Mouse (Mus musculus): ENCODE results near the gene Tut1. TPM values are rescaled to one million over a fixed set of nuclear protein-coding genes. Genes with fewer than 3 reads are reported as not detected.
"Not testable (repeated sequence)": the region's sequence is repeated elsewhere in the genome, so short reads cannot be mapped to it uniquely, and the experiment has no call there.

Gene Tut1
- polyA plus RNA-seq, 1 experiment from 2014 or later: 19.8 TPM

DNA sequence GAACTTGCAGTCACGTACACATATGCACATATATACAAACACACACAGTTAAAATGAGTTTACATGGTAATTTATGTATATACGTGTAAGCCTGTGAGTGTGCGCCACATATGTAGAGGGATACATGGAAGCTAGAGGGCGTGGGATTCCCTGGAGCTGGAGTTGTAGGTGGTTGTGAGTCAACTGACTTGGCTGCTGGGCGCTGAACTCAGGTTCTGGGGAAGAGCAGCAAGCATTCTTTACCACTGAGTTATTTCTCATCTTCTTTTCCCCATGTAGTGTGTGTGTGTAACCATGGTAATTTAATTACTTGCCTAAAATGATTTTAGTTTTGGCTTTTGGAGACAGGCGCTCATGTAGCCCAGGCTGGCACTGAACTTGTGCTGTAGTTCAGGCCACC lies 43.0 kb downstream of the Tut1 start:
- no peak overlapping the region for H3K9ac ChIP-seq (ENCODE audit: low read depth, low read length)
- H3K36me3 ChIP-seq (ENCODE audit: control insufficient read depth, insufficient read depth, low read length): peaks cover under 1% of the 10 kb centered on the region; the same call in 1 of the 2 replicates
- 87% methylated on average over 6 of the region's 6 CpGs for WGBS (ENCODE audit: insufficient replicate concordance)
- H3K9me3 ChIP-seq (replicated peaks; ENCODE audit: control insufficient read depth, low read length): no peaks in the 10 kb centered on the region
- H3K27ac ChIP-seq (ENCODE audit: low read depth, low read length): no peak overlapping the region
- no peak overlapping the region for H3K4me2 ChIP-seq
- peaks cover 32% of the 10 kb centered on the region for H3K4me1 ChIP-seq (ENCODE audit: control insufficient read depth, insufficient read depth, low read length)
- H3K27me3 ChIP-seq (ENCODE audit: control insufficient read depth, insufficient read depth, low read length): no peaks in the 10 kb centered on the region
- no peak for ATAC-seq (replicated peaks; ENCODE audit: insufficient number of reproducible peaks, low FRiP score, low TSS enrichment)
- H3K4me3 ChIP-seq (ENCODE audit: low read depth, low read length): no peak overlapping the region

DNA sequence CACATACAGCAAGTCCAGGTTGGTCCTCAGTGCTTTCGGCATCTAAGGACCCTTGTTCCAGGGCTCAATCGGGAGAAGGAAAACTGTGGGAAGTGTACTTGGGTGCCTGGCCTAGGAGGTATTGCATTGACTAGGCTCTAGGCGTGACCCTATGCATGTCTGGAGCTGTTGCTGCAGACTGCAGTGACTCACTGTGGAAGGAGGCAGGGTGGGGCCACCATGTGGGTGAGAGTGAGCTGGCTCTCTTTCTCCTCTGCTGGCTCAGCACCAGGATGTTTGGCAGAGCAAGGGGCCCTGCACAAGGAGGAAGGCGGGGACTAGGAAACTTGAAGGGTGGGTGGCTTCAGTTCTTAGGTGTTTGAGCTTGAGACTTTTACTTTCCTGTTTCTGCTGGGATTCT lies 43.9 kb downstream of the Tut1 start:
- peak overlapping the region; percentile 18; the same call in 1 of the 2 replicates for H3K4me2 ChIP-seq
- peaks cover 10% of the 10 kb centered on the region for H3K36me3 ChIP-seq (ENCODE audit: control insufficient read depth, insufficient read depth, low read length)
- no peaks in the 10 kb centered on the region for H3K9me3 ChIP-seq (replicated peaks; ENCODE audit: control insufficient read depth, low read length)
- WGBS (ENCODE audit: insufficient replicate concordance): 43% methylated on average over 4 of the region's 4 CpGs
- H3K9ac ChIP-seq (ENCODE audit: low read depth, low read length): 0 out of 2 replicates have a peak overlapping the region, but pooled peaks have one; percentile 12
- peaks cover 23% of the 10 kb centered on the region for H3K4me1 ChIP-seq (ENCODE audit: control insufficient read depth, insufficient read depth, low read length)
- peak; percentile 67 for ATAC-seq (replicated peaks; ENCODE audit: insufficient number of reproducible peaks, low FRiP score, low TSS enrichment)
- peak overlapping the region; percentile 60 for H3K27ac ChIP-seq (ENCODE audit: low read depth, low read length)
- no peaks in the 10 kb centered on the region for H3K27me3 ChIP-seq (ENCODE audit: control insufficient read depth, insufficient read depth, low read length)
- no peak overlapping the region for H3K4me3 ChIP-seq (ENCODE audit: low read depth, low read length)

DNA sequence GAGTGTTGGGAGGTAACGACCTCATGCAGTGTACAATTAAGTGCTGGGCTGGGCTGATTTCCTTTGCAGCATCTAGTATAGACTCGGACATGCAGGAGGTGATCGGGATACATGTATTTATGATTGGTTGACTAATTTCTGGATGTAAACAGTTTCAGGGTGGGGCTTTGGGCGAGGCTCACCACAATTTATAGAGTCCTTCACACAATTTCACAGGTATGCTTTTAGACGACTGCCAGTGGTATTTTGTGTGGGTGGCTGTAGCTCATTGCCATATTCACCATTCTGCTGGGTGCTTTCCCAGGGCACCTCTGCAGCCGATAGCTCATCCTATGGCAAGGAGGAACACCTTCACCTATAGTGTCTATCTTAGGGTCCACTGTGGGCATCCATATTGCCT lies 44.9 kb downstream of the Tut1 start:
- ATAC-seq (replicated peaks; ENCODE audit: insufficient number of reproducible peaks, low FRiP score, low TSS enrichment): no peak
- H3K4me3 ChIP-seq (ENCODE audit: low read depth, low read length): no peak overlapping the region
- H3K9ac ChIP-seq (ENCODE audit: low read depth, low read length): no peak overlapping the region
- H3K36me3 ChIP-seq (ENCODE audit: control insufficient read depth, insufficient read depth, low read length): peaks cover 18% of the 10 kb centered on the region
- no peak overlapping the region for H3K27ac ChIP-seq (ENCODE audit: low read depth, low read length)
- WGBS (ENCODE audit: insufficient replicate concordance): 88% methylated on average over 6 of the region's 6 CpGs
- no peaks in the 10 kb centered on the region for H3K9me3 ChIP-seq (replicated peaks; ENCODE audit: control insufficient read depth, low read length)
- H3K27me3 ChIP-seq (ENCODE audit: control insufficient read depth, insufficient read depth, low read length): no peaks in the 10 kb centered on the region
- H3K4me2 ChIP-seq: no peak overlapping the region
- H3K4me1 ChIP-seq (ENCODE audit: control insufficient read depth, insufficient read depth, low read length): peaks cover 15% of the 10 kb centered on the region

DNA sequence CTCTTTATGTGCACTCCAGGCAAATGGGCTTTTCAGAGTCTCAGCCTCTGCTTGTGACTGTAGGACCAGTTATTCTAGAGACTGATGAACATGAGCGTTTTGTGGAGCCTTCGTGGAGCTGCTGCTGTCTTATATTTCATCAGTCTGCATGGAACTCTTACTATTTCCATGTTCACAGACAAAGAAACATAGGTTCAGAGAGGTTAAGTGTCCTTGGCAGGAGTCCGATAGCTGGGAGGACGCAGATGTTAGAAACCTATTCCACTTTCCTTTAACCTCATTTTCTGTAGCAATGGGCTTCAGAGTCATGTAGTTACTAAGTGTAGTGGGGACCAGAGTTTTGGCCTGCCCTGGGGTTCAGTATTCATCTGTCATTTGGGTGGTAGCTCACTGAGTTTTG lies 45.6 kb downstream of the Tut1 start:
- ATAC-seq (replicated peaks; ENCODE audit: insufficient number of reproducible peaks, low FRiP score, low TSS enrichment): no peak

DNA sequence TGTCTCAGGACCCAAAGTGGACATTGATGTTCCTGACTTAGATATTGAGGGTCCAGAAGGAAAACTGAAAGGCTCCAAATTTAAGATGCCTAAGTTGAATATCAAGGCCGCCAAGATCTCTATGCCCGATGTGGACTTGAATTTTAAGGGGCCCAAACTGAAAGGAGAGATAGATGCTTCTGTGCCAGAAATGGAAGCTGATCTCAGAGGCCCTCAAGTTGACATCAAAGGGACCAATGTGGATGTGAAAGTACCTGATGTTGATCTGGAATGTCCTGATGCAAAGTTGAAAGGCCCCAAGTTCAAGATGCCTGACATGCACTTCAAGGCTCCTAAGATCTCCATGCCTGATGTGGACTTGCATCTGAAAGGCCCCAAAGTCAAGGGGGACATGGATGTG lies 53.3 kb downstream of the Tut1 start:
- not testable (repeated sequence) for H3K27me3 ChIP-seq (ENCODE audit: control insufficient read depth, insufficient read depth, low read length); H3K27ac ChIP-seq (ENCODE audit: low read depth, low read length); ATAC-seq (replicated peaks; ENCODE audit: insufficient number of reproducible peaks, low FRiP score, low TSS enrichment); H3K9me3 ChIP-seq (replicated peaks; ENCODE audit: control insufficient read depth, low read length); H3K4me2 ChIP-seq; H3K4me3 ChIP-seq (ENCODE audit: low read depth, low read length); H3K4me1 ChIP-seq (ENCODE audit: control insufficient read depth, insufficient read depth, low read length); H3K9ac ChIP-seq (ENCODE audit: low read depth, low read length)
- WGBS (ENCODE audit: insufficient replicate concordance): 89% methylated on average over 2 of the region's 2 CpGs
- peaks cover 31% of the 10 kb centered on the region for H3K36me3 ChIP-seq (ENCODE audit: control insufficient read depth, insufficient read depth, low read length)

More for the DNA sequence above, 45.6 kb downstream of the Tut1 start:
- H3K4me3 ChIP-seq (ENCODE audit: low read depth, low read length): no peak overlapping the region
- H3K9me3 ChIP-seq (replicated peaks; ENCODE audit: control insufficient read depth, low read length): no peaks in the 10 kb centered on the region
- no peak overlapping the region for H3K4me2 ChIP-seq
- no peak overlapping the region for H3K27ac ChIP-seq (ENCODE audit: low read depth, low read length)
- 89% methylated on average over 4 of the region's 4 CpGs for WGBS (ENCODE audit: insufficient replicate concordance)
- H3K36me3 ChIP-seq (ENCODE audit: control insufficient read depth, insufficient read depth, low read length): peaks cover 19% of the 10 kb centered on the region
- peaks cover 14% of the 10 kb centered on the region for H3K4me1 ChIP-seq (ENCODE audit: control insufficient read depth, insufficient read depth, low read length)
- H3K27me3 ChIP-seq (ENCODE audit: control insufficient read depth, insufficient read depth, low read length): no peaks in the 10 kb centered on the region
- no peak overlapping the region for H3K9ac ChIP-seq (ENCODE audit: low read depth, low read length)

Other genes with a start within 250 kb of the Tut1 start
- 82.6 and 87.8 TPM in 2 replicates for gene Slc3a2, start 230.5 kb upstream of the Tut1 start, polyA plus RNA-seq (2014; fragmentation: Nextera tagmentation; extraction: Ambion mirVana)
- 56.4 and 58.8 TPM in 2 replicates for gene Wdr74, start 218.0 kb upstream of the Tut1 start, polyA plus RNA-seq (2014; fragmentation: Nextera tagmentation; extraction: Ambion mirVana)
- gene 1700092M07Rik, start 213.1 kb upstream of the Tut1 start, polyA plus RNA-seq (2014; fragmentation: Nextera tagmentation; extraction: Ambion mirVana): 0.99 and 2.2 TPM in 2 replicates
- 82.2 and 85.1 TPM in 2 replicates for gene Stx5a, start 212.4 kb upstream of the Tut1 start, polyA plus RNA-seq (2014; fragmentation: Nextera tagmentation; extraction: Ambion mirVana)
- 126 and 138 TPM in 2 replicates for gene Nxf1, start 196.8 kb upstream of the Tut1 start, polyA plus RNA-seq (2014; fragmentation: Nextera tagmentation; extraction: Ambion mirVana)
- 146 and 150 TPM in 2 replicates for gene Tmem223, start 182.9 kb upstream of the Tut1 start, polyA plus RNA-seq (2014; fragmentation: Nextera tagmentation; extraction: Ambion mirVana)
- gene Tmem179b, start 179.4 kb upstream of the Tut1 start, polyA plus RNA-seq (2014; fragmentation: Nextera tagmentation; extraction: Ambion mirVana): 63.9 and 69.9 TPM in 2 replicates
- gene Taf6l, start 167.4 kb upstream of the Tut1 start, polyA plus RNA-seq (2014; fragmentation: Nextera tagmentation; extraction: Ambion mirVana): 12.8 and 14.3 TPM in 2 replicates
- 138 and 155 TPM in 2 replicates for gene Polr2g, start 155.3 kb upstream of the Tut1 start, polyA plus RNA-seq (2014; fragmentation: Nextera tagmentation; extraction: Ambion mirVana)
- 3.9 and 5.2 TPM in 2 replicates for gene Zbtb3, start 151.3 kb upstream of the Tut1 start, polyA plus RNA-seq (2014; fragmentation: Nextera tagmentation; extraction: Ambion mirVana)
- gene Ttc9c, start 134.5 kb upstream of the Tut1 start, polyA plus RNA-seq (2014; fragmentation: Nextera tagmentation; extraction: Ambion mirVana): 32.3 and 34.0 TPM in 2 replicates
- gene Hnrnpul2, start 133.8 kb upstream of the Tut1 start, polyA plus RNA-seq (2014; fragmentation: Nextera tagmentation; extraction: Ambion mirVana): 4.6 and 6.1 TPM in 2 replicates
- gene AC129217.1, start 124.1 kb upstream of the Tut1 start, polyA plus RNA-seq (2014; fragmentation: Nextera tagmentation; extraction: Ambion mirVana): not detected in 2 replicates
- gene Bscl2, start 116.4 kb upstream of the Tut1 start, polyA plus RNA-seq (2014; fragmentation: Nextera tagmentation; extraction: Ambion mirVana): 37.9 and 41.7 TPM in 2 replicates
- gene Gng3, start 114.7 kb upstream of the Tut1 start, polyA plus RNA-seq (2014; fragmentation: Nextera tagmentation; extraction: Ambion mirVana): 3.5 and 4.2 TPM in 2 replicates
- 0.33 and 0.44 TPM in 2 replicates for gene Lrrn4cl, start 103.1 kb upstream of the Tut1 start, polyA plus RNA-seq (2014; fragmentation: Nextera tagmentation; extraction: Ambion mirVana)
- 141 and 143 TPM in 2 replicates for gene Ubxn1, start 82.4 kb upstream of the Tut1 start, polyA plus RNA-seq (2014; fragmentation: Nextera tagmentation; extraction: Ambion mirVana)
- 53.5 and 59.0 TPM in 2 replicates for gene Uqcc3, start 72.9 kb upstream of the Tut1 start, polyA plus RNA-seq (2014; fragmentation: Nextera tagmentation; extraction: Ambion mirVana)
- 60.1 and 72.4 TPM in 2 replicates for gene Lbhd1, start 70.1 kb upstream of the Tut1 start, polyA plus RNA-seq (2014; fragmentation: Nextera tagmentation; extraction: Ambion mirVana)
- gene Gm49403, start 69.9 kb upstream of the Tut1 start, polyA plus RNA-seq (2014; fragmentation: Nextera tagmentation; extraction: Ambion mirVana): not detected in 2 replicates
- 77.5 and 86.8 TPM in 2 replicates for gene 1810009A15Rik, start 65.0 kb upstream of the Tut1 start, polyA plus RNA-seq (2014; fragmentation: Nextera tagmentation; extraction: Ambion mirVana)
- not detected in 2 replicates for gene Gm49416, start 64.9 kb upstream of the Tut1 start, polyA plus RNA-seq (2014; fragmentation: Nextera tagmentation; extraction: Ambion mirVana)
- 19.2 and 24.6 TPM in 2 replicates for gene Ints5, start 60.8 kb upstream of the Tut1 start, polyA plus RNA-seq (2014; fragmentation: Nextera tagmentation; extraction: Ambion mirVana)
- 66.6 and 81.4 TPM in 2 replicates for gene Ganab, start 55.8 kb upstream of the Tut1 start, polyA plus RNA-seq (2014; fragmentation: Nextera tagmentation; extraction: Ambion mirVana)
- gene B3gat3, start 33.5 kb upstream of the Tut1 start, polyA plus RNA-seq (2014; fragmentation: Nextera tagmentation; extraction: Ambion mirVana): 33.2 and 35.9 TPM in 2 replicates
- gene Rom1, start 24.5 kb upstream of the Tut1 start, polyA plus RNA-seq (2014; fragmentation: Nextera tagmentation; extraction: Ambion mirVana): 1.2 and 1.7 TPM in 2 replicates
- gene Eml3, start 24.3 kb upstream of the Tut1 start, polyA plus RNA-seq (2014; fragmentation: Nextera tagmentation; extraction: Ambion mirVana): 8.1 and 8.5 TPM in 2 replicates
- gene Mta2, start 12.0 kb upstream of the Tut1 start, polyA plus RNA-seq (2014; fragmentation: Nextera tagmentation; extraction: Ambion mirVana): 30.0 and 39.9 TPM in 2 replicates
- gene Eef1g, start 13.2 kb downstream of the Tut1 start, polyA plus RNA-seq (2014; fragmentation: Nextera tagmentation; extraction: Ambion mirVana): 344 TPM in 2 replicates
- gene Ahnak, start 35.4 kb downstream of the Tut1 start, polyA plus RNA-seq (2014; fragmentation: Nextera tagmentation; extraction: Ambion mirVana): 15.1 and 17.4 TPM in 2 replicates
- gene Scgb1a1, start 134.1 kb downstream of the Tut1 start, polyA plus RNA-seq (2014; fragmentation: Nextera tagmentation; extraction: Ambion mirVana): not detected in 2 replicates
- 8.4 and 12.2 TPM in 2 replicates for gene Asrgl1, start 181.8 kb downstream of the Tut1 start, polyA plus RNA-seq (2014; fragmentation: Nextera tagmentation; extraction: Ambion mirVana)

All from heart, embryonic 11.5 days (tissue).